Mouse (Mus musculus): Measurements from ENCODE around the gene Klhl29.

GRCm38 (mm10) chr12:5107795-5108194, 267.7 kb downstream of the Klhl29 start:
- TF ChIP-seq CTCF (IDR thresholded peaks at IDR 0.05) (no peak), POLR2A (IDR thresholded peaks at IDR 0.05; ENCODE audit: insufficient read depth, low read depth, low read length) (no peak), EP300 (IDR thresholded peaks at IDR 0.05; ENCODE audit: insufficient read depth, low read depth, low read length) (no peak)
